Mouse (Mus musculus) kidney, embryonic 15.5 days (tissue): ENCODE data around the gene Arih2. TPM values are rescaled to one million over a fixed set of nuclear protein-coding genes. Genes with fewer than 3 reads are reported as not detected.
A peak's percentile ranks its signal among the peaks of the same experiment; 100 is the strongest.
"Not testable (repeated sequence)": the region's sequence is repeated elsewhere in the genome, so short reads cannot be mapped to it uniquely, and the experiment has no call there.

Experiments used
- ATAC-seq: fragments of 200-750 bp; cut with Nextera tagmentation; replicated peaks from 2 replicates; pipeline ENCODE4 v1.8.0; 2017; ENCODE audit warnings: moderate TSS enrichment; ENCODE audit not compliant: low FRiP score
- H3K27ac ChIP-seq: fragments of 300-500 bp; sonication (generic); 2 replicates; pipeline ENCODE4 v1.5.1; 2015; ENCODE audit warnings: mild to moderate bottlenecking, inconsistent platforms
- H3K27me3 ChIP-seq: fragments of 300-500 bp; sonication (generic); 2 replicates; pipeline ENCODE4 v1.6.1; 2015; ENCODE audit warnings: inconsistent platforms
- H3K36me3 ChIP-seq: fragments of 300-500 bp; sonication (generic); 2 replicates; pipeline ENCODE4 v1.6.1; 2015; ENCODE audit warnings: inconsistent platforms
- H3K4me1 ChIP-seq: fragments of 300-500 bp; sonication (generic); 2 replicates; pipeline ENCODE4 v1.6.1; 2015; ENCODE audit warnings: inconsistent platforms
- H3K4me2 ChIP-seq: fragments of 300-500 bp; sonication (generic); 2 replicates; pipeline ENCODE4 v1.6.1; 2015; ENCODE audit warnings: moderate library complexity, mild to moderate bottlenecking, inconsistent platforms
- H3K4me3 ChIP-seq: fragments of 300-500 bp; sonication (generic); replicated peaks from 2 replicates; pipeline ENCODE4 v1.5.1; 2015; ENCODE audit warnings: mild to moderate bottlenecking, inconsistent platforms
- H3K9ac ChIP-seq: fragments of 300-500 bp; sonication (generic); 2 replicates; pipeline ENCODE4 v1.6.1; 2015; ENCODE audit warnings: mild to moderate bottlenecking, inconsistent platforms
- H3K9me3 ChIP-seq: fragments of 300-500 bp; sonication (generic); replicated peaks from 2 replicates; pipeline ENCODE4 v1.6.1; 2016; ENCODE audit warnings: inconsistent platforms
- WGBS: fragments of 180-500 bp; shearing (Covaris S2); methylation state at CpG from one replicate; pipeline ENCODE4 v1.1.7; 2015; ENCODE audit warnings: mixed read lengths; 5-methylcytosine and 5-hydroxymethylcytosine counted together
- polyA plus RNA-seq: library from polyadenylated mRNA; unstranded; fragments of >200 nt; fragmentation: Nextera tagmentation; extraction: Ambion mirVana; gene quantifications from 2 replicates; pipeline ENCODE4 v1.2.1, GENCODE M21; 2015

Arih2 gene
- polyA plus RNA-seq, 1 experiment from 2014 or later, result 50.1 TPM

- 0 out of 2 replicates have a peak, but pooled peaks cover 2% of the 10 kb centered on the region for H3K36me3 ChIP-seq
- H3K4me2 ChIP-seq, result no peak overlapping the region
- 72% methylated on average over 6 of the region's 6 CpGs for WGBS
- no peak overlapping the region for H3K4me3 ChIP-seq
- no peak overlapping the region for H3K27ac ChIP-seq
- no peaks in the 10 kb centered on the region for H3K9me3 ChIP-seq
- no peak for ATAC-seq
- H3K27me3 ChIP-seq, result no peaks in the 10 kb centered on the region
- peaks cover 15% of the 10 kb centered on the region for H3K4me1 ChIP-seq
- no peak overlapping the region for H3K9ac ChIP-seq
Observed at GRCm38 (mm10) chr9:108687181-108687580, 38.0 kb upstream of the Arih2 start.

GRCm38 (mm10) chr9:108686475-108686887 lies 37.3 kb upstream of the Arih2 start:
- ATAC-seq, result no peak
- 31% methylated on average over 4 of the region's 4 CpGs for WGBS
- Histone ChIP-seq H3K9me3 (no peaks in the 10 kb centered on the region), H3K4me1 (peaks cover 11% of the 10 kb centered on the region), H3K27ac (0 out of 2 replicates have a peak overlapping the region, but pooled peaks have one; percentile 10), H3K36me3 (0 out of 2 replicates have a peak, but pooled peaks cover 6% of the 10 kb centered on the region), H3K9ac (no peak overlapping the region), H3K4me3 (no peak overlapping the region), H3K4me2 (no peak overlapping the region), H3K27me3 (no peaks in the 10 kb centered on the region)

GRCm38 (mm10) chr9:108680026-108680425 lies 30.8 kb upstream of the Arih2 start:
- Histone ChIP-seq H3K4me3 (no peak overlapping the region), H3K36me3 (peaks cover 39% of the 10 kb centered on the region), H3K9me3 (no peaks in the 10 kb centered on the region), H3K4me2 (no peak overlapping the region), H3K27me3 (no peaks in the 10 kb centered on the region), H3K4me1 (peaks cover 4% of the 10 kb centered on the region; the same call in 1 of the 2 replicates), H3K27ac (no peak overlapping the region), H3K9ac (no peak overlapping the region)
- 87% methylated on average over 15 of the region's 15 CpGs for WGBS
- no peak for ATAC-seq

- H3K27me3 ChIP-seq, result no peaks in the 10 kb centered on the region
- H3K4me1 ChIP-seq, result no peaks in the 10 kb centered on the region
- 50% methylated on average over 2 of the region's 2 CpGs for WGBS
- H3K36me3 ChIP-seq, result peaks cover 33% of the 10 kb centered on the region
- H3K4me3 ChIP-seq, result no peak overlapping the region
- no peak for ATAC-seq
- H3K9me3 ChIP-seq, result no peaks in the 10 kb centered on the region
- no peak overlapping the region for H3K9ac ChIP-seq
- H3K27ac ChIP-seq, result no peak overlapping the region
- no peak overlapping the region for H3K4me2 ChIP-seq
Observed at GRCm38 (mm10) chr9:108673151-108673550, 24.0 kb upstream of the Arih2 start.

- ATAC-seq, result no peak
- Histone ChIP-seq H3K27ac (no peak overlapping the region), H3K36me3 (peaks cover 23% of the 10 kb centered on the region), H3K4me3 (no peak overlapping the region), H3K9ac (no peak overlapping the region), H3K4me1 (no peaks in the 10 kb centered on the region), H3K4me2 (no peak overlapping the region), H3K9me3 (no peaks in the 10 kb centered on the region), H3K27me3 (no peaks in the 10 kb centered on the region)
- WGBS, result 63% methylated on average over 8 of the region's 8 CpGs
Observed at GRCm38 (mm10) chr9:108669875-108670274, 20.7 kb upstream of the Arih2 start.

GRCm38 (mm10) chr9:108662660-108663059 lies 13.5 kb upstream of the Arih2 start:
- H3K4me3 ChIP-seq, result peak overlapping the region; percentile 75
- H3K27ac ChIP-seq, result 0 out of 2 replicates have a peak overlapping the region, but pooled peaks have one; percentile 65
- H3K36me3 ChIP-seq, result no peaks in the 10 kb centered on the region
- H3K27me3 ChIP-seq, result no peaks in the 10 kb centered on the region
- H3K9ac ChIP-seq, result peak overlapping the region; percentile 60
- H3K4me1 ChIP-seq, result peaks cover 7% of the 10 kb centered on the region
- no peaks in the 10 kb centered on the region for H3K9me3 ChIP-seq
- peak overlapping the region; percentile 72 for H3K4me2 ChIP-seq
- no peak for ATAC-seq
- WGBS, result 33% methylated on average over 6 of the region's 6 CpGs

GRCm38 (mm10) chr9:108661677-108662612 lies 12.8 kb upstream of the Arih2 start, which contains the start of gene Slc25a20:
Gene Slc25a20 (plus strand): TSS chr9:108662088.
- Histone ChIP-seq H3K36me3 (no peaks in the 10 kb centered on the region), H3K9me3 (no peaks in the 10 kb centered on the region), H3K4me1 (peaks cover 7% of the 10 kb centered on the region), H3K4me3 (peak within 1 kb of the TSS; percentile 75), H3K4me2 (peak within 1 kb of the TSS; percentile 72), H3K9ac (peak within 1 kb of the TSS; percentile 60), H3K27ac (peak within 1 kb of the TSS; percentile 65; the same call in 1 of the 2 replicates), H3K27me3 (no peaks in the 10 kb centered on the region)
- WGBS, result 3% methylated on average over 37 of the region's 37 CpGs
- peak; percentile 96 for ATAC-seq

- not testable (repeated sequence) for H3K4me1 ChIP-seq, H3K9me3 ChIP-seq, H3K36me3 ChIP-seq, H3K27me3 ChIP-seq, H3K4me2 ChIP-seq, ATAC-seq, H3K27ac ChIP-seq, H3K4me3 ChIP-seq, H3K9ac ChIP-seq
- 78% methylated on average over 7 of the region's 7 CpGs for WGBS
Observed at GRCm38 (mm10) chr9:108655865-108656264, 6.7 kb upstream of the Arih2 start.

- Histone ChIP-seq H3K27ac (no peak overlapping the region), H3K36me3 (no peaks in the 10 kb centered on the region), H3K4me1 (peaks cover 6% of the 10 kb centered on the region), H3K9me3 (no peaks in the 10 kb centered on the region), H3K27me3 (no peaks in the 10 kb centered on the region), H3K9ac (no peak overlapping the region), H3K4me3 (no peak overlapping the region), H3K4me2 (no peak overlapping the region)
- no peak for ATAC-seq
- WGBS, result 79% methylated on average over 10 of the region's 10 CpGs
Observed at GRCm38 (mm10) chr9:108654566-108655464, 5.6 kb upstream of the Arih2 start.

- WGBS, result 28% methylated on average over 29 of the region's 29 CpGs
- H3K9ac ChIP-seq, result peak overlapping the region; percentile 86
- no peaks in the 10 kb centered on the region for H3K9me3 ChIP-seq
- no peaks in the 10 kb centered on the region for H3K27me3 ChIP-seq
- ATAC-seq, result no peak; the same call in 1 of the 2 replicates
- no peaks in the 10 kb centered on the region for H3K36me3 ChIP-seq
- peak overlapping the region; percentile 79 for H3K4me3 ChIP-seq
- peak overlapping the region; percentile 62 for H3K4me2 ChIP-seq
- H3K4me1 ChIP-seq, result peaks cover 21% of the 10 kb centered on the region
- H3K27ac ChIP-seq, result peak overlapping the region; percentile 92
Observed at GRCm38 (mm10) chr9:108649561-108650440, 615 bp upstream of the Arih2 start.

- Histone ChIP-seq H3K4me3 (peak overlapping the region; percentile 79), H3K4me1 (peaks cover 21% of the 10 kb centered on the region), H3K36me3 (peaks cover 7% of the 10 kb centered on the region; the same call in 1 of the 2 replicates), H3K27ac (peak overlapping the region; percentile 92), H3K9me3 (no peaks in the 10 kb centered on the region), H3K9ac (peak overlapping the region; percentile 86), H3K27me3 (no peaks in the 10 kb centered on the region), H3K4me2 (peak overlapping the region; percentile 62)
- 35% methylated on average over 10 of the region's 10 CpGs for WGBS
- no peak for ATAC-seq
Observed at GRCm38 (mm10) chr9:108648166-108648565, 1.0 kb downstream of the Arih2 start.
